8 mouse cellular contexts compared by ENCODE assay signal in the genomic region with DNA sequence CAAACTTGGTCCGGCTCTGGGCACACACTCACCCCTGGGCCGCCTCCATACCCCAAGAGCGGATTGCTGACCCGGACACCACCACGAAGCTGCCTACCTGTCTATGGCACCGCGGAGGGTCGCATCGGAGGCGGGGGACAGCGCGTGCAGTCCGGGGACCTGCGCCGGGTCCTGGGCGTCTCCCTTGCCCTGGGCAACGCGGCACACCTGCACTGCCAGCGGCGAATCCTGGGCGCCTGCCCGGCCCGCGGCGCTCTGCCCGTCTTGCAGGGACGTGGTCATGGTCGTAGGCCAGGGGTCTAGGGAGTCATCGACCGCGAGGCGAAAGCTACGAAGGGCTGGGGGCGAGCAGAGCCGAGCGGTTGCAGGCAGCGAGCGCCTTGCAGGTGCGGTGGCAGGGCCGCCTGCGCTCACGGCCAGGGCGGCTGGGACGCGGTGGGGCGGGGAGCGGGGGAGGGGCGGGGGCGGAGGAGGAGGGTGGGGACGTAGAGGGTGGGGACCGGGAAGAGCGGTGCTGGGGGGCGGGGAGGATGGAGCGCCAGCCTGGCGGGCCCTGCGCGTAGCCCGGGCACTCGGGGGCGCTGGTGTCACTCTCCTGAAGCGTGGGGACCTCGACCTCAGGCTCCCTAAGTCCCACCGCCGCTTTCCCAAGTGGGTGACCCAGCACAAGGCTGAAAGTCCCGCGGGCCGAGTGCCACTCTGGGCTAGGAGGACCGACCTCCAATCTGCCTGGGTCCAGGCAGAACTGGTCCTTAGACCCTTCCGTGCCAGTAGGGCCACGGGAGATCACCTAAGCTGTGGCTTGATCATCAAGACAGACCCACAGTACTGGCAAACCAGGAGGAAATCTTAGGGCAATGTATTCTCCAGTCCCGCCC. TPM values are rescaled to one million over a fixed set of nuclear protein-coding genes. Genes with fewer than 3 reads are reported as not detected.
A peak's percentile ranks its signal among the peaks of the same experiment; 100 is the strongest.
DNase-seq lines count a peak whose midpoint lies in the region; ATAC-seq and TF ChIP-seq lines count a peak whose summit lies in the region.

No protein-coding gene starts in this region.

- DNase-seq in adipocyte (ENCODE audit: low spot score) = peak; percentile 22
- peak; percentile 58 to 78 for DNase-seq in cerebellum, postnatal 25 days
- peak; percentile 51 to 52 for DNase-seq in frontal cortex, postnatal 36 days (ENCODE audit: low spot score in 2 of 2)
- peak; percentile 62 to 66 for DNase-seq in left cerebral cortex, adult 2 months (ENCODE audit: extremely low spot score in 1 of 2, low spot score in 2 of 2)
- peak; percentile 88 to 90 for DNase-seq in lung, postnatal 4 days
- DNase-seq in right cerebral cortex, postnatal 14 days = peak; percentile 69
- DNase-seq in urinary bladder, postnatal 4 days (ENCODE audit: low spot score in 2 of 2) = peak; percentile 60 to 66

- H3K4me1 ChIP-seq in hindbrain, embryonic 13.5 days (replicated peaks) = peaks cover 7% of the 10 kb centered on the region

- H3K4me2 ChIP-seq in hindbrain, embryonic 13.5 days = peak overlapping the region; percentile 83

- peak overlapping the region; percentile 79 for H3K9ac ChIP-seq in hindbrain, embryonic 13.5 days

- intact Hi-C loops in left cerebral cortex, adult 2 months (cut with DNase I) = loop anchor here (2.0 to 5.0 kb wide), 5 partner anchors 50 to 315 kb away; a partner anchor contains a TSS

- H3K4me3 ChIP-seq in hindbrain, embryonic 13.5 days = peak overlapping the region; percentile 69
- H3K4me3 ChIP-seq in left cerebral cortex, adult 2 months = peak overlapping the region; percentile 97

- TF ChIP-seq CTCF in left cerebral cortex, adult 2 months (IDR thresholded peaks at IDR 0.05) = peak; percentile 56

- H3K27me3 ChIP-seq in hindbrain, embryonic 13.5 days = peaks cover 8% of the 10 kb centered on the region; the same call in 1 of the 2 replicates

- H3K36me3 ChIP-seq in hindbrain, embryonic 13.5 days = no peaks in the 10 kb centered on the region

- ATAC-seq in hindbrain, embryonic 13.5 days (ENCODE audit: low FRiP score) = peak; percentile 88

- peak overlapping the region; percentile 53; the same call in 1 of the 2 replicates for H3K27ac ChIP-seq in hindbrain, embryonic 13.5 days
- H3K27ac ChIP-seq in left cerebral cortex, adult 2 months = peak overlapping the region; percentile 97

- WGBS in hindbrain, embryonic 13.5 days = under 1% methylated on average over 62 of the region's 71 CpGs

- no peaks in the 10 kb centered on the region for H3K9me3 ChIP-seq in hindbrain, embryonic 13.5 days

RNA-seq across cellular contexts. Expression of a gene that starts 2.2 kb away (rescaled TPM):
- polyA plus RNA-seq in hindbrain, embryonic 13.5 days (2015; fragmentation: Nextera tagmentation; extraction: Ambion mirVana) = 16.4 and 19.0 TPM in 2 replicates
- total RNA-seq in left cerebral cortex, adult 2 months (2021) = 10 to 100 TPM; 22.1 to 25.9 TPM

Comparison
In these comparisons a context has a peak if more than half of its experiments do, and no peak if none do; other contexts are left out.
1. Peak in every context shown above with its lines: DNase-seq, ATAC-seq, H3K4me3 ChIP-seq and H3K27ac ChIP-seq.
2. DNase-seq: peak in every context shown above with its lines; median percentile 89 in lung, postnatal 4 days; 69 in right cerebral cortex, postnatal 14 days; 68 in cerebellum, postnatal 25 days; 64 in left cerebral cortex, adult 2 months; 63 in urinary bladder, postnatal 4 days; 52 in frontal cortex, postnatal 36 days; 22 in adipocyte.